Mouse (Mus musculus) brain, embryonic 14.5 days (tissue): ENCODE measurements at regions not wholly inside any gene's neighbourhood (a gene's known extent, or its start where the extent isn't known, plus 50 kb on each side); places are given as distances from the start of the nearest gene placed in this dataset.

Experiments used
- DNase-seq: peaks from one replicate; pipeline ENCODE4 v3.0.0-alpha.2; 2011; ENCODE audit warnings: low read depth
- CTCF ChIP-seq: fragments of 200-500 bp; IDR thresholded peaks from 2 replicates; pipeline ENCODE4 v1.5.1; 2012; ENCODE audit warnings: inconsistent platforms, mild to moderate bottlenecking, moderate library complexity, borderline replicate concordance; ENCODE audit not compliant: insufficient read depth, insufficient read length; ENCODE audit errors: extremely low read depth
- POLR2A ChIP-seq: fragments of 200-500 bp; IDR thresholded peaks from 2 replicates; pipeline ENCODE4 v1.6.1; 2012; ENCODE audit warnings: mild to moderate bottlenecking, inconsistent platforms, borderline replicate concordance; ENCODE audit not compliant: poor library complexity, insufficient read depth, insufficient read length, severe bottlenecking; ENCODE audit errors: extremely low read depth

DNA sequence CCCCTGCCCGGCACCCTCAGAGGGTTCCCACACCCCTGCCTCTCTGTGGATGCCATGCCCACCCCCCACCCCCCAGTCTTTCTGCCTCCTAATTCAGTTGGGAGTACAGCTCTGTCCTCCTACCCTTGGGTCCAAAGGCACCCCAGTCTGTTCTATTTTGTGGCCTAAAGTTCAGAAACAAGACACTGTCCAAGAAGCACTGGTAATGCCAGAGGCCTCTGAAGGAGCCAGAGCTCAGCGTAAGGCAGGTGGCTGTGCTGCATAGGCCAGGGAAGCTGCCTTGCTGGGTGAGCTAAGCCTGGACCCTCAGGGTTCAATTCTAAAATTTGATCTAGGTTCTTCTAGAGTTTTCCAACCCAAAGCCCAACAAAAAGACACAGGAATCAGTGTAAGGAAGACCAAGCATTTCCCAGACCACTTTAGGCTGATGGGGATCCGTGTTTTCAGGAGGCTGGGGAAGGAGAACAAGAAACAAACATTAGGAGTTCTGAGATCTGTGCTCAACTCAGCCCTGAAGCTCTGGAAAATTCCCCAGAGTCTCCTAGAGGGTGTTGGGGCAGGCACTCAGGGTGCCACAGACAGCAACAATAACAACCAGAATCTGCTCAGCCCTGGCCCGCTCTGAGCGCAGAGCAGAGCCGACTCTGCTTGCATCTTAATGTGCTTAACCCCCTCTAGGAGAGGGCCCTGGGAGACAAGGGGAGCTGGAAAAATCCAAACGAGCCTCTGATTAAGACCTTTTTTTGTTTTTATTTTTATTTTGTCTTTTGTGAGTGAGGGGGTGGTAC lies 81.0 kb downstream of the 1700001O22Rik start:
- DNase-seq: peak; percentile 86
- TF ChIP-seq CTCF (no peak), POLR2A (peak; percentile 5; the same call in 1 of the 2 replicates)

- DNase-seq: peak; percentile 98
- no peak for TF ChIP-seq CTCF
- peak; percentile 35; the same call in 1 of the 2 replicates for TF ChIP-seq POLR2A
These were observed 81.8 kb downstream of the 1700001O22Rik start for GRCm38 (mm10) chr2:30721473-30722262.

GRCm38 (mm10) chr2:30721048-30721461 lies 82.4 kb downstream of the 1700001O22Rik start:
- DNase-seq: peak; percentile 58
- no peak for TF ChIP-seq CTCF
- TF ChIP-seq POLR2A: no peak

- TF ChIP-seq CTCF (no peak), POLR2A (no peak)
- DNase-seq: peak; percentile 60
These were observed 83.2 kb downstream of the 1700001O22Rik start for GRCm38 (mm10) chr2:30720291-30720690.

DNA sequence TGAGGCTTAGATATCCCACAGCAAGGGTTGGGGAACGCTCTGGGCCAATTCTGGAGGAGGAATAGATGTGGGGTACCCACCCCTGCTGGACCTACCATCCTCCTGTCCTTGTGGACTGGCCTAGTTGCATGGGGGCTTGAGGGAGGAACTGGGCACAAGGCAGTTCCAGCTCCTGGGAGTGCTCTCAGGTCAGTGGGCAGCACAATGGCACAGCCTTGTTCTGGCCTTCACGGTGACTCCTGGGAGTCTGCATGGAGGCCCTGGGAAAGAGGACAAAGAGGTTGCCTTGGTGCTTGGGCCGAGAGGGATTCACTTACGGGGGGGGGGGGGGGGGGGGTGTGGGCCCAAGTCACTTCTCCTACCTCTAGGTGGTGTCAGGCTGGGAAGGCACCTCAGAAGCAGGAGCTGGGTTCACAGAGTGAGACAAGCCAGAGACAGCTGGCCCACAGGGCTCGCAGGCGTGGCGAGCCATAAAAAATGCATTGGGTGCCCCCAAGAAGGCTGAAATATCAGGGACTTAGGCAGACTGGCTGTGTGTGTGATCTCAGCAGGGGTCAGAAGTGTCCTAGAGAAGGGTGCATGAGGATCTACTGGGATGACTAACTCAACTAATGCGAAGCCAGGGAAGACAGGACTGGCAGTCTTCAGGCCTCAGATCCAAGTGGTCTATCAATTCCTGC lies 83.7 kb downstream of the 1700001O22Rik start:
- TF ChIP-seq CTCF (no peak), POLR2A (0 out of 2 replicates have a peak, but pooled peaks have one; percentile 3)
- DNase-seq: peak; percentile 57

DNA sequence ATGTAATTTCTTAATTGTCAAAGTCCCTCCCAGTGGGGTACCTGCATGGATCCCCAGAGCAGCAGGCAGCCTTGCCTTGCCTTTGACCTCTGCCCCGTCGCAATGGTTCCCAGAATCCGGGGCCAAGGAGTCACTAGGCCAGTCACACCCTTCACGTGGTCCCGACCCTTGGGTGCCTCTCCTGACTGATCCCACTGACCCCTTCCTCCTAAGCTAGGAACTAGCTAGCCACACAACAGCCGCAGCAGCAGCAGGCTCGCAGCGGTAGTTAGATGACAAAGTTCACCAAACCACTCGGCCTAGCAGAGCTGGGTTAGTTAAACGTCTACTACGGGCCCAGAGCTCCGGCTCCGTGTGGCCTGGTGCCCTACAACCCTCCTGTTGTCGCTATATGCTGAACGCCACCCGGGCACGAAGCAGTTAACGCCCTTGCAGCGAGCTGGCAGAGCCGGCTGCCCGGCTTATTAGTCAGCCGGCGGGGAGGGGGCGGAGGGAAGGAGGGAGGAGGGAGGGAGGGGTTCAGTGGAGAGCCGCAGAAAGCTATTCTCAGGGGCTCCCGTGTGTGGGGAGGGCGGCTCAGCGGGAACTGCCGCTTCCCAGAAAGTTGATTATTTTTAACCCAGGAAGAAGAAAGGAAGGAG lies 84.6 kb downstream of the 1700001O22Rik start:
- DNase-seq: peak; percentile 99
- 0 out of 2 replicates have a peak, but pooled peaks have one; percentile 29 for TF ChIP-seq POLR2A
- TF ChIP-seq CTCF: no peak

DNA sequence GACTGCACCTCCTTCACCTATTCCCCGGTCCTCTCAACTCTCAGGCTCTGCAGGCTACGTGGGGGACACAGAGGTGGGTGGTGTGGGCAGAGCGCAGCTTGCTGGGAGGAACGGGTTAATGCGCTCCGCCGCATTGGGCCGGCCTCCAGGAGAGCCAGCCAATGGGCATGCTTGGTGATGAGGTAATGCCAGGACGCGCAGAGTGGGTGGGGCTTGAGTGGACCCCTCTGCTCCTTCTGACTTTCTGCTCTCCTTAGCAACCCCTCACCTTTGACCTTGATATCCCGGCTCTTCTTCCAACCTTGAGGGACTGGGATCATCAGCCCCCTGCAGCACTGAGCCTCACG lies 85.2 kb downstream of the 1700001O22Rik start:
- peak; percentile 97 for DNase-seq
- TF ChIP-seq POLR2A (no peak), CTCF (no peak)

DNA sequence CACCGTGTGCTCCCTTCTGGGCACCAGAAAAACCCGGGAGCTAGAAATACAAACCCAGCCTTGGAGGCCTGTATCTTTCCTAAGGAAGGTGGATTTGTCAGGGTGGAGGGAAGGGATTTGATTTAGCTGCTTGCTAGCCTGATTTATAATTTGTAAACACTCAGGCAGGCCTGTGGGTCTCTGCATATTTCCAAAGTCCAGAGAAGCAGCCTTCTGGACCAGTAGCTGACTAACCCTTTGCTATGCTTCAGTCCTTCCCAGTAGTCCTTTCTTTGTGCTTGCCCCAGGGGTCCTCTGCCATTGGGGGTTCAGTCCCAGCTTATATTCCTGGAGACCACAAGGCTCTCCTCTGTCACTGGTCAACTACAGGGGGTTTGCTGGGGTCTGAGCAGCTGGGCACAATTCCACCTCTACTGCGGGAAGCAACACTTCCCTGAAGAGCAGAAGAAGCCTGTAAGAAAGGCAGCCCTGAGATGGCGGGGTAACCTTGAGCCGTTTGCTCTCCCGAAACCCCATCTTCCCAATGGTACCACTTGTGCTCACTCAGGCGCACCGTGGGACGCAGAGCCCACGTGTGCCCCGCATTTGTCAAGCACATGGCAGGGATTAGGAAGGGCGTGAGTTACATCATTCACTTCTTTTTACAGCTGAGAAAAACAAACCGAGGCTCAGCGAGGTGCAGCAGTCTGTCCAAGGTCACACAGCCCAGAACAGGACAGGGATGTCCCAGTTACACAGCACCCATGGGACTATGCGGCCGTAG lies 85.7 kb downstream of the 1700001O22Rik start:
- TF ChIP-seq CTCF (no peak), POLR2A (no peak)
- no peak for DNase-seq

- TF ChIP-seq CTCF: no peak
- no peak for TF ChIP-seq POLR2A
- DNase-seq: peak; percentile 63
These were observed 86.6 kb downstream of the 1700001O22Rik start for GRCm38 (mm10) chr2:30716580-30717565.

- DNase-seq: no peak
- TF ChIP-seq POLR2A (no peak), CTCF (no peak)
These were observed 87.6 kb downstream of the 1700001O22Rik start for GRCm38 (mm10) chr2:30715720-30716310.
